Mouse (Mus musculus) CD8-positive naive resting alpha-beta T cell, adult 2 months (primary cell): Measurements from ENCODE around the gene Tomm40l.
A peak's percentile ranks its signal among the peaks of the same experiment; 100 is the strongest.

ENCODE experiments used
- DNase-seq, 2 experiments: peaks; one replicate each; pipeline ENCODE4 v3.0.0; 2022; ENCODE audit warnings: low read depth in 2 of 2, low spot score in 2 of 2

Gene Tomm40l

DNA sequence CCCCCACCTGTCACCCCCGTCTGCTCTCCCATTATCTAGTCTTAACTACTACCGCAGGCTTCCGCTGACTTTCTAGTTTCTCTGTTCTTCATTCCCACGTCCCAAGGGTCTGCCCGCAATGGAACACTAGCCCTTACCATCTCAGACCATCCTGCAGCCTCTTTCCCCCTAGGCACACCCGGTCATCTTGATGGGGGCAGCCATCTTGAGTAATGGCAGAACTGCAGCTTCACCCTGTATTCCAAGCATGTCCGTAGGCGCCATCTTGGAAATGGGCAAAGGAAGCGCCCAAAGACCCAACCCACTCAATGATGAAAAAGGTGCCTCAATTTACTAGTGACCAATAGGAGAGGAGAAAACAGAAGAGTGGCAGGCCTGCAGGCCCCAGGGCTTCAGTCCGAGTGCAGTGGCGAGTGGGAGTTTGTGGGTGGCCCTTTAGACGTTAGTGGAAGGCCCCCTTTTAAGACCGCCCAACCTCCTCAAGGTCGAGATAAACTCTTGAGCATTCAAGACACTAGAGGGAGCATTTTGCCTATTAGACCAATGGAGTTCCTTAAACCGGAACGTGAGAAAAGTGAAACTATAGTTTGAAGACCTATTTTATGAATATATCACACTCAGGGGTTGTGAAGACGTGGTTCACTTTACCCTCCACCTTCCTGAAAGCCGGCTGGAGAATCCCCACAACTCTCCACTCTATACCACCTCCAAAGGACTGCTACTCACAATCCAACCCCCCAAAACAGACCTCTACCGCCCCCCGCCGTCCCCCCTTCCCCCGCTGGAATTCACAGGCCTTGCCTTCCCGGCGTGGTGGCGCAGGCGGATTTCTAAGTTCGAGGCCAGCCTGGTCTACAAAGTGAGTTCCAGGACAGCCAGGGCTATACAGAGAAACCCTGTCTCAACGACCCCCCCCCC lies at the start of gene Tomm40l:
Gene Tomm40l, minus strand, starts transcription at position 277 of the 918 bp plus-strand sequence.
- peak; percentile 92 to 93 for DNase-seq

DNA sequence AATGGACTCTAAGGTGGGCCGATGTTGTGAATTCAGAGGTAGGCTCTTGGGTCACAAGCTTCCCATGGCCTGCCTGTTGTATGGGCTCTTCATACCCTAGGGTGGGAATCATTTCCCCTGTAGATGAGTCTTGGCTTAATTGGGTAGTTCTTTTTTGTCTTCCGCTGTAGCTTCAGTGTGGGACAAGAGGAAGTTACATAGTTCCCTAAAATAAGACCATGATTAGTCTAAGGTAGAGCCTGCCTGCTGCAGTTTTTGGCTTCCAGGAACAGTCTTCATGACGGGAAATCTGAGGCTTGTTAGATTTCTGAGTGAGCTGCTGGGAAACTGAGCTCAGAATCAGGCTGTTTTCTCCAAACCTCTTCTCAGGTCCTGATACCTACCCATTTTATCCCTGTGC lies 49.8 kb upstream of the Tomm40l start:
- no peak for DNase-seq

DNA sequence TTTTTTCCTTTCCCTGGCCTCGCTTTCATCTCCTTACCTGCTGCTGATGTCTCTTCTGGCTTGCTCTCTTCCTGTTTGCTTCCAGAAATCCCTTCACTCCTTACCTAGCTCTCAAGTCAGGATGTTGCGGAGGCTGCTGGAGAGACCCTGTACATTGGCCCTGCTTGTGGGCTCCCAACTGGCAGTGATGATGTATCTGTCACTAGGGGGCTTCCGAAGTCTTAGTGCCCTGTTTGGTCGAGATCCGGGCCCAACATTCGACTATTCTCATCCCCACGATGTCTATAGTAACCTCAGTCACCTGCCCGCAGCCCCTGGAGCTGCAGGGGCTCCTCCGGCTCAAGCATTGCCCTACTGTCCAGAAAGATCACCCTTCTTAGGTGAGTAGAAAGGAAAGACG lies 49.3 kb upstream of the Tomm40l start:
- no peak for DNase-seq

DNA sequence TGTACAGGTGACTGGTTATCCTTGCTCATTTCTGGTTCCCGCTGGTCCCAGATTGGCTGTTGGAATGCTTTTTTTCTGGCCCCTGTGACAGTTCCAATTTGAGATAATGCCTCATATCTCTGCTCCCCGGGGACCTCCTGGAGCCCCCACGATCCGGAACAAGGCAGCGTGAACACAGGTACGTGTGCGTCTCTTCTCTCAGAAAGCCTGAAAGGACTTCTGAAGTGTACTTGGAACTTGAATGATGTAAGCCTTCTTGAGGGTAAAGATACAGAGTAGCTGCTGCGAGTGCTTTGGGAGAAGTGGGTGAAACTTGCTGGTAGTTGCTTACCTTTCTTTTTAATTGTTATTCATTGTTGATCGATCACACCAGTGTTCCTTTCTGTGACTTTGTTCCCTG lies 48.9 kb upstream of the Tomm40l start:
- no peak for DNase-seq

DNA sequence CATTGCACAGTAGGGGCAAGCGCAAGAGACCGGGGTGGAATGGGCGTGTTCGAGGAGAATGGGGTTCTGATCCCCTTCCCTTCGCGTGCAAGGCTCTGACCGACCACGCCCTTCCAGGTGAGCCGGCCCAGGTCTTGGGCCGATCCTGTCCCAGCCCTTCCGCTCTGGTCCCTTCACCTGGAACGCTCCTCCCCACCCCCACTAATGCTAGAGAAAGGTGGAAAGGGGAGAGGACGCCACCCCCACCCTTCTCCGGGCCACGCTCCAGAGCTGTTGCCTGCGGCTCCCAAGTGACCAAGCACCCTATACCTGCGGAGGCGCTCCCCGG lies 48.2 kb upstream of the Tomm40l start:
- DNase-seq: no peak

DNA sequence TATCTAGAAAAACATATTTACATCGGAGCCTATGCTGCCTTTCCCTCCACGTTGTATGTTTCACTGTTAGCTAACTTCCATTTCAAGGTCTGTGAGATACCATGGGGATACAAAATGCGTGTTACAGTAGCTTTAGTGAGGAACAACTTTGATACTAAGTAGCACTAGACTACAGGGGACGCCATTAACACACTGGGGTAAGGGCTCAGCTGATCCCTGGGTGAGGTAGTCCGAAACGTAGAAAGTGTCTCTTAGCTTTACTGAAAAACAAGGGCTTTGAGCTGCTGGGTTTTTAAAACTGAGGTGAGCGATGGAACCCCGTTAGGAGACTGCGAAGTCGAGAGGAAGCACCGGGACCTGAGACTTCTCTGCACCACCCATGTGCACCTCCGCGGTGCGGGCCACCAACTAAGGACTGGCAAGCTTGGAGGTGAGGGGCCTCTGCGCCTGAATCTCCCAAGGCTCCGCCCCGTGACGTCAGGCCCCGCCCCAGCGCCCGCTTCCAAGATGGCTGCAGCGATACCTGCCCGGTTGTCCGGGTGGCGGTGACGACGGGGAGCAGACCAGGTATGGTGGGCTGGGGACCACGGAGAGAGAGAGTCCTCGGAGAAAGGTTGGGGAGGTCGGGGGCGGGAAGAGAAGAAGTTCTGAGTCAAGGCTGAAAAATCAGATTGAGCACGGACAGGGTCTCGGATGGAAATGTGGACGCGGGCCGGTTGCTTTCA lies 47.7 kb upstream of the Tomm40l start, which contains the start of gene B4galt3:
Gene B4galt3, plus strand, starts transcription at position 481 of the 725 bp plus-strand sequence.
- peak; percentile 91 to 96 for DNase-seq

DNA sequence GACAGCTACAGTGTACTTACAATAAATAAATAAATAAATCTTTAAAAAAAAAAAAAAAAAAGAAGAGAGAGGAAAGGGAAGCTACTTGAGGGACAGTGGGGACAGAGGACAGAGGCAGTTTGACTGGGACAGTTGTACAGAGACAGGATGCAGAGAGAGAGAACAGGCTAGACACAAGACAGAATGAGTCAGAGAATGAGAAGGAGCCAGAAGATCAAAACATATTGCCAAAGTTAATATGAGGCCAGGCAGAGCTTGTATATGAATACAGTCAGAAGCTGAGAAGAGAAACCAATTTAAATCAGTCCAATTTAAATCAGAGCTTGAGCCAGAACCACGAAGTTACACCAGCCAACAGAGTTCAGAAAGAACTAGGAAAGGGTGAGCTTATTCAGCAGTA lies 46.0 kb upstream of the Tomm40l start:
- DNase-seq: no peak

DNA sequence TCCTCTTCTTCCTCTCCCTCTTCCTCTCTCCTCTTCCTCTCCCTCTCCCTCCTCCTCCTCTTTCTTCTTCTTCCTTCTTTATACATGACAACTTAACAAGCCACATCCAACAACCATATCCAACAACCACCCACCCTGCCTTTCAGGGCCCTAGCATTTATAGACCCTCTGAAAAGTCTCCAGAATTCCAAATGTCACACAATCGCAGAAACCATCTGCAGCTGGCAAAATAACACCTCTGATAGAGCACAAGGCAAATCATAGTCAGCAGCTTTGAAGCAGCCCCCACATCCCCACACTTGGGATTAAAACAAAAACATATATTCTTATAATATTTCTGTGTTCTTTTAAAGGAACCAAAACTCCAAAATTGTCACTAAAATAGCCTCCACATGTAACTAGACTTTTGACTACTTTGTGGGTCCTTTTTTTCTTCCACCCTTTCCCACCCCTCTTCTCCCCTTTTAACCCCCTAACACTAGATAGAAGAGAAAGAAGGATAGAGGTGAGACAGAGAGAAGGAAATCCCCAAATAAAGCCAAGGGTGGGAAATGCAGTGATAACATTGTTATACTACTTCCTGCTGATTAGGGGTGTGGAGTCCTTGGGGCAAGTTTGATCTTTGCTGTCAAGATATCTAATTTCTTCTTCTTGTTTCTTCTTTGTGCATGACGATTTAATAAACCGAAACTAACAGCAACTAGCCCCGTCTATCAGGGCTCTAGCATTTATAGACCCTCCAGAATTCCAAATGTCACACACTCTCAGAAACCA lies 43.8 kb upstream of the Tomm40l start:
- DNase-seq: no peak

DNA sequence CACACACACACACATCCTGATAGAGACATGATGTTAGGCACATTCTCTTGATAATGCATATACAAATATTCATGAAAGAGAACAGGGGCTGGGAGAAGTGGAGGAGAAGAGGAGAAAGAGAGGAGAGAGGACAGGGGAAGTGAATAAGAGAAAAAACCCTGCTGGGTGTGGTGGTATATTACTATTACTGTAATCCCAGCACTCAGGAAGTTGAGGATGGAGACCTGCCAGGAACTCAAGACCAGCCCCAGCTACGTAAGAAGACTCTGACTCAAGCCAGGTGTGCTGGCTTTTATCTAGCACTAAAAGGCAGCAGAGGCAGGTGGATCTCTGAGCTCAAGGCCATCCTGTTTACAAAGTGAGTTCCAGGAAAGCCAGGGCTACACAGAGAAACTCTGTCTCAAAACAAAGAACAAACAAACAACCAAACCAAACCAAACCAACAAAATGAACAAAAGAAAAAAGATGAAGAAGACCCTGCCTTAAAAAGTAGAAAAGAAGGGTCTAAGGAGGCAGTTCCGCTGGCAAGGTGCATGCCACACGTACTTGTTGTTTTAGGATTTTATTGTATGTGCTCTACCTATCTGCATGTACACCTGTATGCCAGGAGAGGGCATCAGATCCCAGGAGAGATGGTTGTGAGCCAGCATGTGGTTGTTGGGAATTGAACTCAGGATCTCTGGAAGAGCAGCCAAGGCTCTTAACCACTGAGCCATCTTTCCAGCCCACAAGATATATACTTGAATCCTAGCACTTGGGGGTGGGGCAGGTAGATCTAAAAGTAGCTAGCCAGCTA lies 41.5 kb upstream of the Tomm40l start:
- no peak for DNase-seq

DNA sequence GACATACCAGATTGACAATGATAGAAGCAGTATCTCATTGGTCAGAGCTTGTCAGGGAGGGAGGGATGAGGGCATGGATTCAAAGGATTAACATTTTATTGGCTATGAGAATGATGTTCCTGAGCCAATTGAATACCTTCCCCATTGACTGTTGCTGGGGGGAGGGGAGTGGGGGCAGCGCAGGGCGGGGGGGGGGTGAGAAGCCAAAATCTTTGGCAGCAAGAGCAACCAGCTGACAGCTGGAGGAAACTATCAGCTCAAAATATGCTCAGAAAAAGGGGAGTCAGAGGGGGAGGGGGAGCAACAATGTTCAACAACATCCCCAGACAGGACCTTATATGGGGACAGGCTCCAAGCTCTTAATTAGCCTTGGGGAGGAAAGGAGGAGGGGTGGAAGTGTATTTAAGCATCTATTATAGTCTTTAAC lies 40.9 kb upstream of the Tomm40l start:
- no peak for DNase-seq

DNA sequence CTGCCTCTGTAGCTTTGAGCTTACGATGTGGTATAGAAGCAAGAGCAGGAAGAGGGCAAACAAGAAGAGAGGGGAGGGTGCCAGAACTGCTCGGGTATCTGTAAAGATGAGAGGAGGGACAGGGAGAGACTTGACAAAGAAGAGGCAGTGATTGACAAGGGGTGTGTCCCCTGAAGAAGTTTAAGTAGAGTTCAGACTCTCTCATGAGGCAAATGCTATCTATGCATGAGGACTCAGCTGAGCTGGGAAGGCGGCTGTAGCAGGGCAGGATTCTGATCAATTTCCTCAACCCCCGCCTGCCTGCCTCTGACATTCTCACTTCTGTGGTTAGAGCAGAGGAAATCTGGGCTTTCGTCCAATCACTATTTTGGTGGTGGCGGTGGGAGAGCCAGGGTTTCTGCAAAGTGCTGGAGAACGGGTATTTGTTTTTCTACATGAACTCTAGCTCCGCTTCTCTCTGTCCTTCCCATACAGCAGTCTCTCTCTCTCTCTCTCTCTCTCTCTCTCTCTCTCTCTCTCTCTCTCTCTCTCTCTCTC lies 40.3 kb upstream of the Tomm40l start:
- DNase-seq: peak in 1 of 2 experiments; percentile 35

DNA sequence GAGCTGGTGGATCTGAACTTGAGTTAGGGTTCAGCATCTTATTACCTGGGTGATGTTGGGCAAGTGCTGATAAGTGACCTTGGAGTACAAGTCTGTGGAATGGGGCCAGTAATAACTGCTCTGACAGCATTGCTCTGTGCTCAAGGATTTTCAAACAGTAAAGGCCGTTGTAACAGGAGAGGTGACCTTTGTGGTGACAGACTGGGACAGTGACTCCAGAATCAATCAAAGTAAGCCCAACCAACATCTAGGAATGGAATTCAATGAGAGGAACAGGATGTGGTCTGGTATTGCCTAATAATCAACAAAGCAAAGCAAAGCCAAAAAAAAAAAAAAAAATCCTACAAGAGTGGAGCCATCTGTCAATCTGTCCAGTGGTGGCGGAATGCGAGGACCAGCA lies 38.0 kb upstream of the Tomm40l start:
- DNase-seq: no peak

DNA sequence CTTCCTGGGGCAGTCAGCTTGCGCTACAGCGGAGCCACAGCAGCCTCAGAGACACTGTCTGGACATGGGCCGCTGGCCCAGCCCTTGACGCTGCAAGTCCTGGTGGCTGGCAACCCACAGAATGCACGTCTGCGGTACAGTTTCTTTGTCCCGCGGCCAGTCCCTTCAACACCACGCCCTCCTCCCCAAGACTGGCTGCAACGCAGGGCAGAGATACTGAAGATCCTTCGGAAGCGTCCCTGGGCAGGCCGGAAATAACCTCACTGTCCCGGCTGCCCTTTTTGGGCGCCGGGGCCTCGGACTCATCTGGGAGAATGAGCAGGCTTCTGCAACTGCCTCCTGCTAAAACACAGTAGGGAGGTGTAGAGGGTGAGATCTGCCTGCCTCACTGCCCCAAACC lies 36.6 kb upstream of the Tomm40l start:
- DNase-seq: no peak

DNA sequence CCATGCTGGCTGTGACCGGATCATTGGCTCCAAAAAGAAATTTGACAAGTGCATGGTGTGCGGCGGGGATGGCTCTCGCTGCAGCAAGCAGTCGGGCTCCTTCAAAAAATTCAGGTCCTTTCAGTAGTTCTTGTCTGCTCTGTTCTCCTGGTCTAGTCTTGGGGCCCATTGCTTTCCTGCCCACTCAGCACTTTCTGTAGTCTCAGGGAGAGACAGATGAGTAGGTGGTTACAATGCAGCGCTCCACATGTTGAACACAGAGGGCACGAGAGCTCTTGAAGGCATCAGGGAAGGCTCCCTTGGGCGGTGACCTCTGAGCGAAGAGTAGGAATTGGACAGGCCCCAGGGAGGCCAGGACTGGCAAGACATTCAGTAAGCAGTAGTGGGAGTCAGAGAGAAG lies 35.5 kb upstream of the Tomm40l start:
- no peak for DNase-seq

DNA sequence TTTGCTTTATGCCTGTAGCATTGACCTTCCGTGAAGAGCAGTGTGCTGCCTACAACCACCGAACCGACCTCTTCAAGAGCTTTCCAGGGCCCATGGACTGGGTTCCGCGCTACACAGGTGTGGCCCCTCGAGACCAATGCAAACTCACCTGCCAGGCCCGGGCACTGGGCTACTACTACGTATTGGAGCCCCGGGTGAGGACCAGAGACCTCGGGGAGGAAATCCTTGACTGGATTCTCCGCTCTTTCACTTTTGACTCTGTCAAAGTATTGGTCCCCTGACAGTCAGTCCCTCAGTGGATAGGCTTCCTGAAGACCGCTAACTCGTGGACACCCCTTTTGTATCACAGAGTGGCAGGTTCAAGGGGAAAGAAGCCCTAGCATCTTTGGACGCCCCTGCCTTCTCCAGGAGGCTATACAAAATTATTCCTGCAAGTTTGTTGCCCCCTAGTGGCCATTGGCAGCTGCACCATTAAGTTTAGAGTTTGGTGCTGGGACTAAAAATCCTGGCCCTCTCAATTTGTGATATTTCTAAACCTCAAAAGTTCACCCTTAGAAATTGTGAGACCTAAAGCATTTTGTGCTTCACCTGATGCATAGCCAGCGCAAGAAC lies 34.7 kb upstream of the Tomm40l start:
- DNase-seq: peak; percentile 41 to 66

DNA sequence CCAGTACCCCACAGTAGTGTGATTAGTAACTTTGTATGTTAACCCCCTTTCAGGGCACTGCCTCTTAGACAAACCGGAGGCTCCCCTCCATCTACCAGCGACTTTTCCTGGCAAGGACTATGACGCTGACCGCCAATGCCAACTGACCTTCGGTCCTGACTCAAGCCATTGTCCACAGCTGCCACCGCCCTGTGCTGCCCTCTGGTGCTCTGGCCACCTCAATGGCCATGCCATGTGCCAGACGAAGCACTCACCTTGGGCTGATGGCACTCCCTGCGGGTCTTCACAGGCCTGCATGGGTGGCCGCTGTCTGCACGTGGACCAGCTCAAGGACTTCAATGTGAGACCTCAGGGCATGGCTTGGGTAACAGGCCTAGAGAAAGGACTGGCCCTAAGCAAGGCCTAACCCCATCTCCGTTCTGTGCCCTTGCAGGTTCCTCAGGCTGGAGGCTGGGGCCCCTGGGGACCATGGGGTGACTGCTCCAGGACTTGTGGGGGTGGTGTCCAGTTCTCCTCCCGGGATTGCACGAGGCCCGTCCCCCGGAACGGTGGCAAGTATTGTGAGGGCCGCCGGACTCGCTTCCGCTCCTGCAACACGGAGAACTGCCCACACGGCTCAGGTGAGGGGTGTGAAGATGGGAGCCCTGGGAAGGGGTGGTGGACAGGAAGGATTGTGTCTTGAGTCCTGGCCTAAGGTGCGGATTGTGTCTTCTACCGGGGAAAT lies 33.9 kb upstream of the Tomm40l start:
- no peak for DNase-seq

DNA sequence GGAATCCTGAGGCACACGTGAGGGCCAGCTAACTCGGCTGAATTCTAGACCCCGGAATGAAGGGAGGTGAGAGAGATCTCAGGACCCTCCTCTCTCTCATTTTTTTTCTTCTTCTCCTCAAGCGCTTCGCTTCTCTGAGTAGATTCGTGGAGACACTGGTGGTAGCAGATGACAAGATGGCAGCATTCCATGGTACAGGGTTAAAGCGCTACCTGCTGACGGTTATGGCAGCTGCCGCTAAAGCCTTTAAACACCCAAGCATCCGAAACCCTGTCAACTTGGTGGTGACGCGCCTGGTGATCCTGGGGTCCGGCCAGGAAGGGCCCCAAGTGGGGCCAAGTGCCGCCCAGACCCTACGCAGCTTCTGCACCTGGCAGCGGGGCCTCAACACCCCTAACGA lies 30.1 kb upstream of the Tomm40l start:
- no peak for DNase-seq

DNA sequence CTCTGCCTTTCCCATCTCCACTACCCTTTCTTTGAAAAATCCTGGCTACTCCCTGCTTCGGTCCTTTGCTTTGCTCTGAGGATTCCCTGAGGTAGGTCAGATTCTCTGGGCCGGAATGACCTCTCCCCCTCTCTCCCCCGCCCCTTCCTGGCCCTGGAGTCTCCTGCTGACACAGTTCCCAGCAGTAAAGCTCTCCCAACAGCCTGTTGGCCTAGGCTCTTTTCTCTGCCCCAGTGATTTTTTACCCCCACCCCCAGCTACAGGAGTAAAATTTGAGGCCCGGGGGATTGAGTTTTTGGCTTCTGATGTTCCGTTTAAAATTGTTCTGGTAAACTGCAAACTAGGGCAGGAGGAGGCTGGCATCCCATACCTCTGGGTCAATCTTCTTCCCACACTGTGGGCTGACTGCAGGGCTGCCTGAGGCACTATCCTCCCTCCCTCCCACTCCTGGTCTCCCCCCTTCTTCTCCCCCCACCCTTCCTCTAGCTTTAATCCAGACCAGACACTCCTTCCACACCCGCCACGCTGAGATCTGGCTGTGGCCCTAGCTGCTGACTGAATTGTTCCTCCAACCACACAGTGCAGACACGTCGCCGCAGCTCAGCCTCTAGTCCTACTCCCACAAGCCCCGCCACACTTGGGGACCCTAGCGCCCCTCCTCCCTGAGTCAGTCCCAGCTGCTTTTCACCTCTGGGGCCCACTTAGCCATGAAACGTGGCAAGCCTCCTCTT lies 29.4 kb upstream of the Tomm40l start:
- DNase-seq: no peak
